Mouse (Mus musculus): ENCODE data around the gene Arhgap32. TPM values are rescaled to one million over a fixed set of nuclear protein-coding genes. Genes with fewer than 3 reads are reported as not detected.

Arhgap32 gene
- polyA plus RNA-seq, 1 experiment from 2014 or later = 4.1 TPM

- peaks cover 6 to 22% of the 10 kb centered on the region in 2 experiments for H3K4me1 ChIP-seq (ENCODE audit: control insufficient read depth in 2 of 2, insufficient read depth in 2 of 2, low read length in 2 of 2)
- 81% methylated on average over 11 of the region's 11 CpGs for WGBS
These were observed 34.1 kb downstream of the Arhgap32 start for GRCm38 (mm10) chr9:32149836-32150642.

DNA sequence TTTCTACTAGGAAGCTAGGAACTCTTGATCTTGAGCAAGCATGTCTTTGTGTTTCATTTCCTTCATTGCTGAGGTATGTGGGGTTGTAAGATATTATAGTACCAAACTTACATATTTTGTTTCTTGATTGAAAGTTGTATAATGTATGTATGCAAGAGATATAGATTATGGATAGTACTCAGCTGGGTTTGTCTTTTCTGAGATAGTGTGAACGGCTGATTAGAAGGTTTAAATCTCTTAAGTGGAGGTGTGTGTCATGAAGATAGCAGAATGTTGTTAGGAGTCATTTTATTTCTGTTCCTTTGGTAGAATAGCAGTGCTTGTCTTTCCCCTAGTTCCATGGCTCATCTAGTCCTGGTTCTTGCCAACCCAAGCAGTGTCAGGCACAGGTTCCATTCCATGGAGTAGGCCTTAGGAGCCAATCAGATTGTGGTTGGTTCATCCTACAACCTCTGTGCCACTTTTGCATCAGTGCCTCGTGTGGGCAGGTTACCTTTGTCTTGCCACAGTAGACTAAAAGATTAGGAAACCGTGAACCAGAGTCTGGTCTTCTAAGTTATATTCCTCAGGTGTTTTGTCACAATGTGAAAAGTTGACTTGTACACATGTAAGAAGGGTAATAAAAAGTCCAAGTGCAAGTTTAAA, 38.9 kb downstream of the Arhgap32 start:
- no peaks in the 10 kb centered on the region for H3K27me3 ChIP-seq (ENCODE audit: control insufficient read depth, insufficient read depth, low read length)
- no peak overlapping the region for H3K9ac ChIP-seq (ENCODE audit: low read length)
- no peaks in the 10 kb centered on the region for H3K36me3 ChIP-seq (ENCODE audit: control insufficient read depth, insufficient read depth, low read length)
- no peak overlapping the region for H3K4me2 ChIP-seq (ENCODE audit: low read length)
- H3K9me3 ChIP-seq (ENCODE audit: control insufficient read depth, low read length) = no peaks in the 10 kb centered on the region
- WGBS = 79% methylated on average over 3 of the region's 3 CpGs
- no peak overlapping the region for H3K4me3 ChIP-seq (ENCODE audit: control insufficient read depth in 1 of 2, insufficient read depth in 1 of 2, low read depth in 1 of 2, low read length in 2 of 2)
- no peak for ATAC-seq (ENCODE audit: insufficient number of reproducible peaks, insufficient read depth, low FRiP score, low read depth)
- no peaks in the 10 kb centered on the region; a peak in 1 of 4 replicates for H3K4me1 ChIP-seq (ENCODE audit: control insufficient read depth in 2 of 2, insufficient read depth in 2 of 2, low read length in 2 of 2)
- no peak overlapping the region for H3K27ac ChIP-seq (replicated peaks in 1 of 2; ENCODE audit: control insufficient read depth in 1 of 2, insufficient read depth in 1 of 2, low read depth in 2 of 2, low read length in 2 of 2)

More at GRCm38 (mm10) chr9:32149836-32150642, 34.1 kb downstream of the Arhgap32 start:
- Histone ChIP-seq H3K9me3 (ENCODE audit: control insufficient read depth, low read length) (no peaks in the 10 kb centered on the region), H3K4me3 (ENCODE audit: control insufficient read depth in 1 of 2, insufficient read depth in 1 of 2, low read depth in 1 of 2, low read length in 2 of 2) (no peak overlapping the region), H3K36me3 (ENCODE audit: control insufficient read depth, insufficient read depth, low read length) (no peaks in the 10 kb centered on the region), H3K27me3 (ENCODE audit: control insufficient read depth, insufficient read depth, low read length) (no peaks in the 10 kb centered on the region), H3K27ac (replicated peaks in 1 of 2; ENCODE audit: control insufficient read depth in 1 of 2, insufficient read depth in 1 of 2, low read depth in 2 of 2, low read length in 2 of 2) (no peak overlapping the region), H3K9ac (ENCODE audit: low read length) (no peak overlapping the region), H3K4me2 (ENCODE audit: low read length) (no peak overlapping the region)
- no peak for ATAC-seq (ENCODE audit: insufficient number of reproducible peaks, insufficient read depth, low FRiP score, low read depth)

DNA sequence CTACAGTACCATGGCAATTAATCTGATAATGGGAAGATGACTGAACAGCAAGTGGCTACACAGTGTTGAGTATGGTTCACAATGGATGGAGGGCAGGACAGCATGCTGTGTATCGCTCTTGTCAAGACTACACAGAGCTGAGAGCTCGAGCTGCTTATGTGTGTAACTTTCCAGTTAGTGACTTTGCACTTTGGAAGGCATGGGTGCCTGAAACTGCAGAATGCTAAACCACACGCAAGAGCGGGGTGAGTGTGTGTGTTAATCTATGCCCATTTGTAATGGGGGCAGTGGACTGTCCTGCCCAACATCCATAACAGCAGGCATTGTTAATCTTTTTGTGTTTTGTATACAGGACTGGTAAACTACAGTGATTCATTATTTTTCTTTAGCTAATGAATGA, 40.8 kb downstream of the Arhgap32 start:
- no peak for ATAC-seq (ENCODE audit: insufficient number of reproducible peaks, insufficient read depth, low FRiP score, low read depth)
- Histone ChIP-seq H3K27ac (replicated peaks in 1 of 2; ENCODE audit: control insufficient read depth in 1 of 2, insufficient read depth in 1 of 2, low read depth in 2 of 2, low read length in 2 of 2) (no peak overlapping the region), H3K9me3 (ENCODE audit: control insufficient read depth, low read length) (no peaks in the 10 kb centered on the region), H3K4me1 (ENCODE audit: control insufficient read depth in 2 of 2, insufficient read depth in 2 of 2, low read length in 2 of 2) (peaks cover 3 to 9% of the 10 kb centered on the region in 2 experiments; a peak in 3 of 4 replicates), H3K4me3 (ENCODE audit: control insufficient read depth in 1 of 2, insufficient read depth in 1 of 2, low read depth in 1 of 2, low read length in 2 of 2) (no peak overlapping the region), H3K36me3 (ENCODE audit: control insufficient read depth, insufficient read depth, low read length) (no peaks in the 10 kb centered on the region), H3K27me3 (ENCODE audit: control insufficient read depth, insufficient read depth, low read length) (no peaks in the 10 kb centered on the region), H3K4me2 (ENCODE audit: low read length) (no peak overlapping the region), H3K9ac (ENCODE audit: low read length) (no peak overlapping the region)
- WGBS = 82% methylated on average over 4 of the region's 4 CpGs

GRCm38 (mm10) chr9:32157201-32157600, 41.3 kb downstream of the Arhgap32 start:
- no peaks in the 10 kb centered on the region for H3K36me3 ChIP-seq (ENCODE audit: control insufficient read depth, insufficient read depth, low read length)
- no peak overlapping the region for H3K4me3 ChIP-seq (ENCODE audit: control insufficient read depth in 1 of 2, insufficient read depth in 1 of 2, low read depth in 1 of 2, low read length in 2 of 2)
- no peak overlapping the region for H3K4me2 ChIP-seq (ENCODE audit: low read length)
- no peak overlapping the region for H3K9ac ChIP-seq (ENCODE audit: low read length)
- H3K9me3 ChIP-seq (ENCODE audit: control insufficient read depth, low read length) = no peaks in the 10 kb centered on the region
- peaks cover 5 to 13% of the 10 kb centered on the region in 2 experiments; a peak in 3 of 4 replicates for H3K4me1 ChIP-seq (ENCODE audit: control insufficient read depth in 2 of 2, insufficient read depth in 2 of 2, low read length in 2 of 2)
- 43% methylated on average over 3 of the region's 3 CpGs for WGBS
- no peak for ATAC-seq (ENCODE audit: insufficient number of reproducible peaks, insufficient read depth, low FRiP score, low read depth)
- no peak overlapping the region for H3K27ac ChIP-seq (replicated peaks in 1 of 2; ENCODE audit: control insufficient read depth in 1 of 2, insufficient read depth in 1 of 2, low read depth in 2 of 2, low read length in 2 of 2)
- no peaks in the 10 kb centered on the region for H3K27me3 ChIP-seq (ENCODE audit: control insufficient read depth, insufficient read depth, low read length)

DNA sequence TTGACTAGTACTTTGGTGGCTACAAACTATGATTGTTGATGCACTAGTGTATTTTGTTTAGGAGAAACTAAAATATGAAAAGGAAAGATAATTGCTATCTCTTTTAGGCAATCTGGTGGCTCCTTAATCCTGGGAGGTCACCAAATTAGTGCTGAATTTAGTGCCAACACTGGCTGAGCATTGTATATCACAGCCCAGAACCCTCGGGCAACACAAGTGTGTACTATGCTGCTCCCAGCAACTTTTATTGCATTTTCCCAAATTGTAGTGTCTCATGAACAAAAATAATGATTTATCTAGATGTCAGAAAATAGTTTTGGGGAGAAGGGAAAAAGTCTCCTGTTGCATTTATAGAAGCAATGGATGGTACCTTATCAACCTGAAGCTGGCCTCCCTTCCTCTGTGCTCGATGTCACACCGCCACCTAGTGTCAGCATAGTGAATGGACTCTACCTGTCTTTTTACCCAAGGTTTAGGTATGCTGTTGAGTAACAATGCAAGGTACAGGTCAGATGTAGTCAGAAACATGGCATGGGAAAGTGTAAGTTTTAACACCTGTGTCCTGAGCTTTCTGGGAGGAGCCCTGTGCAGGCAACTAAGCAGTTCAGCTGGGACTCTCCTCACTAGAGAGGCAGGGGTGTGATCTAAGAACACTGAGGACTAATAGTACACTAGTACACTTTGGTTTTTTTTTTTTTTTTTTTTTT, 43.1 kb downstream of the Arhgap32 start:
- H3K4me1 ChIP-seq (ENCODE audit: control insufficient read depth in 2 of 2, insufficient read depth in 2 of 2, low read length in 2 of 2) = peaks cover 5 to 17% of the 10 kb centered on the region in 2 experiments; a peak in 3 of 4 replicates
- H3K27me3 ChIP-seq (ENCODE audit: control insufficient read depth, insufficient read depth, low read length) = no peaks in the 10 kb centered on the region
- no peak overlapping the region for H3K9ac ChIP-seq (ENCODE audit: low read length)
- H3K4me3 ChIP-seq (ENCODE audit: control insufficient read depth in 1 of 2, insufficient read depth in 1 of 2, low read depth in 1 of 2, low read length in 2 of 2) = no peak overlapping the region
- H3K36me3 ChIP-seq (ENCODE audit: control insufficient read depth, insufficient read depth, low read length) = no peaks in the 10 kb centered on the region
- 22% methylated on average over 3 of the region's 3 CpGs for WGBS
- ATAC-seq (ENCODE audit: insufficient number of reproducible peaks, insufficient read depth, low FRiP score, low read depth) = no peak
- no peaks in the 10 kb centered on the region for H3K9me3 ChIP-seq (ENCODE audit: control insufficient read depth, low read length)
- no peak overlapping the region for H3K27ac ChIP-seq (replicated peaks in 1 of 2; ENCODE audit: control insufficient read depth in 1 of 2, insufficient read depth in 1 of 2, low read depth in 2 of 2, low read length in 2 of 2)
- H3K4me2 ChIP-seq (ENCODE audit: low read length) = no peak overlapping the region

GRCm38 (mm10) chr9:32159724-32160123, 43.8 kb downstream of the Arhgap32 start:
- Histone ChIP-seq H3K4me1 (ENCODE audit: control insufficient read depth in 2 of 2, insufficient read depth in 2 of 2, low read length in 2 of 2) (peaks cover 5 to 17% of the 10 kb centered on the region in 2 experiments; a peak in 3 of 4 replicates), H3K9ac (ENCODE audit: low read length) (no peak overlapping the region), H3K27me3 (ENCODE audit: control insufficient read depth, insufficient read depth, low read length) (no peaks in the 10 kb centered on the region), H3K9me3 (ENCODE audit: control insufficient read depth, low read length) (no peaks in the 10 kb centered on the region), H3K36me3 (ENCODE audit: control insufficient read depth, insufficient read depth, low read length) (no peaks in the 10 kb centered on the region), H3K27ac (replicated peaks in 1 of 2; ENCODE audit: control insufficient read depth in 1 of 2, insufficient read depth in 1 of 2, low read depth in 2 of 2, low read length in 2 of 2) (no peak overlapping the region), H3K4me2 (ENCODE audit: low read length) (no peak overlapping the region), H3K4me3 (ENCODE audit: control insufficient read depth in 1 of 2, insufficient read depth in 1 of 2, low read depth in 1 of 2, low read length in 2 of 2) (no peak overlapping the region)
- WGBS = 78% methylated on average over 3 of the region's 3 CpGs
- no peak for ATAC-seq (ENCODE audit: insufficient number of reproducible peaks, insufficient read depth, low FRiP score, low read depth)

- no peak overlapping the region for H3K4me3 ChIP-seq (ENCODE audit: control insufficient read depth in 1 of 2, insufficient read depth in 1 of 2, low read depth in 1 of 2, low read length in 2 of 2)
- no peak for ATAC-seq (ENCODE audit: insufficient number of reproducible peaks, insufficient read depth, low FRiP score, low read depth)
- H3K9ac ChIP-seq (ENCODE audit: low read length) = no peak overlapping the region
- H3K27me3 ChIP-seq (ENCODE audit: control insufficient read depth, insufficient read depth, low read length) = no peaks in the 10 kb centered on the region
- no peaks in the 10 kb centered on the region for H3K36me3 ChIP-seq (ENCODE audit: control insufficient read depth, insufficient read depth, low read length)
- 57% methylated on average over 2 of the region's 2 CpGs for WGBS
- no peaks in the 10 kb centered on the region for H3K9me3 ChIP-seq (ENCODE audit: control insufficient read depth, low read length)
- H3K27ac ChIP-seq (replicated peaks in 1 of 2; ENCODE audit: control insufficient read depth in 1 of 2, insufficient read depth in 1 of 2, low read depth in 2 of 2, low read length in 2 of 2) = no peak overlapping the region
- H3K4me1 ChIP-seq (ENCODE audit: control insufficient read depth in 2 of 2, insufficient read depth in 2 of 2, low read length in 2 of 2) = peaks cover 5 to 17% of the 10 kb centered on the region in 2 experiments; a peak in 3 of 4 replicates
- H3K4me2 ChIP-seq (ENCODE audit: low read length) = no peak overlapping the region
These were observed 46.9 kb downstream of the Arhgap32 start for GRCm38 (mm10) chr9:32162792-32163191.
